Mouse (Mus musculus): ENCODE results near the gene Sgca. TPM values are rescaled to one million over a fixed set of nuclear protein-coding genes. Genes with fewer than 3 reads are reported as not detected.

The Sgca gene
- polyA plus RNA-seq, 1 experiment from 2014 or later: 1.2 TPM

DNA sequence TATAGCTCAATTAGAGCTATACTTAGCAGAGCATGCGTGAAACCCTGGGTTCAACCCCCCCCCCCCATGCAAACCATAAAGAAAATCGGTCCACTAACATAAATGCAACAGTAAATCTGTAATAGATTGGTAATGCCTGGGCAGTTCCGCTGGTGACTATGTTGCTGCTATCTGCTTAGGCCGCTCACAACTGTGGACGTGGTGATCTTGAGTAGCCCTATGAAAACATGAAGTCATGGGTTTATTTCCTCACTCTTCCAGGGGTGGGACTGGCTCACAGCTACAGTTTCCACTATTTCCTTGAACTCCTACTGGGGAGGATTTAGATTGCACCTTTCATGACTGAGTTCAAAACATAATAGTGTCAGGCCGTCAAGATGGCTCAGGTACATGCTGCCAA lies 58.4 kb downstream of the Sgca start:
- H3K27me3 ChIP-seq: no peaks in the 10 kb centered on the region
- H3K9me3 ChIP-seq (replicated peaks): no peaks in the 10 kb centered on the region
- WGBS: 64% methylated on average over 6 of the region's 6 CpGs
- no peak overlapping the region for H3K9ac ChIP-seq
- H3K27ac ChIP-seq: no peak overlapping the region
- H3K4me1 ChIP-seq: peaks cover 23% of the 10 kb centered on the region
- H3K4me3 ChIP-seq (replicated peaks): no peak overlapping the region
- ATAC-seq (replicated peaks; ENCODE audit: low FRiP score): no peak
- no peak overlapping the region for H3K4me2 ChIP-seq
- no peaks in the 10 kb centered on the region for H3K36me3 ChIP-seq

GRCm38 (mm10) chr11:94916477-94916876 lies 59.6 kb downstream of the Sgca start:
- Histone ChIP-seq H3K27ac (no peak overlapping the region), H3K9me3 (replicated peaks) (no peaks in the 10 kb centered on the region), H3K4me3 (replicated peaks) (no peak overlapping the region), H3K36me3 (no peaks in the 10 kb centered on the region), H3K9ac (0 out of 2 replicates have a peak overlapping the region, but pooled peaks have one; percentile 11), H3K4me1 (peaks cover 27% of the 10 kb centered on the region), H3K4me2 (no peak overlapping the region), H3K27me3 (no peaks in the 10 kb centered on the region)
- WGBS: 32% methylated on average over 4 of the region's 4 CpGs
- peak; percentile 40; the same call in 1 of the 2 replicates for ATAC-seq (replicated peaks; ENCODE audit: low FRiP score)

DNA sequence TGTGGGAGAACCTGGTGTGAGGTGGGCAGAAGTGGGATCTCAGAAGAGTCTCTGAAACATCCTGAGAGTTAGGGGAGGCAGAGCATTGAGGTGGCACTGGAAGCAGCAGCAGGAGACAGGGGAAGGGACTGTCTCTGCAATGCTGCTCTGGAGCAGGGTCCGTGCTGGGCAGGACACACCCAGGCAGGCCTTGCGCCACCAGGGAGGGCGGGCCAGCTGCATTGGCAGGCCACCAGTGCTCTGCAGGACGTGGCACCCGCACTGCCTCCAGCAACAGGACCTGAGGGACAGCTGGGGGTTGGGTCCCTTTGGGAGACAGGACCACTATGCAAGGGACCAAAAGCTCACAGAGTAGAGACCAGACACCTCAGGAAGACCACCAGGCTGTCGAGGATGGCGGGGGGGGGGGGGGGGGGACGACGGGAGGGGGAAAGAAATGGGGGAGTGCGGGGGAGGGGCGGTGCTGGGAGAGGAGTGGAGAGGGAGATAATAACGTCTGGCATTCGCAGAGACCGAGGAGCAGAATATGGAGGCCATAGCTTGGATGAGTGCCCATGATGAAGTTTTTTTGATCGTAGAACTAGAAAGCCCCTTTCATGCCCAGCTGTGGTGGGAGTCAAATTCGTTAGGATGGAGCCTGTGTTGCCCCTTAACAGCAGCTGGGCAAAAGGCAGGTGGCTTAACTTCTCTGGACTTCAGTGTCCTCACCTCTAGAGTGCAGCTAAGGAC lies 60.3 kb downstream of the Sgca start:
- Histone ChIP-seq H3K4me1 (peaks cover 27% of the 10 kb centered on the region), H3K4me2 (no peak overlapping the region), H3K27ac (no peak overlapping the region), H3K27me3 (no peaks in the 10 kb centered on the region), H3K4me3 (replicated peaks) (no peak overlapping the region), H3K9ac (no peak overlapping the region), H3K36me3 (no peaks in the 10 kb centered on the region), H3K9me3 (replicated peaks) (no peaks in the 10 kb centered on the region)
- 29% methylated on average over 13 of the region's 16 CpGs for WGBS
- no peak for ATAC-seq (replicated peaks; ENCODE audit: low FRiP score)

DNA sequence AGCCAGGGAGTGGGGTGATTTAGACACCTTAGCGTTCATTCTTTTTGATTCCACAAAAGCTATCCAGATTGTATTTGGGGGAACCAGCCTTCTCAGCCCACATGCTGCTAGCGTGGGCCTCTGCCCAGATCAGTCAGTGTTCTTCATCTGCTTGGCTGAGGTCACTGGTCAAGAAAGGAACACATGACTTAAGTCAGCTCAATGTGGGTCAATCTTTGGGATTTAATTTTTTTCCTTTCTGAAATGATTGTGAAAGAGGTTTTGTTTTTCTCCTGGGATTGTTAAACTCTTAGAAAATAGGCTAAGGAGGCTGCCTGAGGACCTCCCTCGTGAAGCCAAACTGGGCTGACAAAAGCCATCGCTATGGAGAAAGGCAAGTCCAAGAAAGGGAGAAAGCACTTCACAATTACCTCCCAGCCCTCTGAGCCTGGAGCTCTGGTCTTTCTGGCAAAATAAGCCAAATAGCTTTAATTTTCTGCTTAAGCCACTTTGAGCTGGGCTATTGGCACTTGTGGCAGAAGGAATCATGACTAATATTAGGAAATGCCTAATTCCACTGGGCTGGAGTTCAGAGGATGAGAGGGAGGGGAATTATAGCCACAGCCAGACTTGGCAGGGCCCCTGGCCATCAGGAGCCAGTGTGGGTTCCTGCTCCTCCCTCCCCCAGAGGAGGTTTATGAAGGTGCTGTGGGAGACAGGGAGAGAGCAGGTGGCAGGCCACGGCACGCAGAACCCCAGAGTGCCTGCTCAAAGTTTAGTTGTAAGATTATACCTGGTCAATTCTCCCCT lies 62.6 kb downstream of the Sgca start:
- Histone ChIP-seq H3K4me1 (peaks cover 24% of the 10 kb centered on the region), H3K4me3 (replicated peaks) (no peak overlapping the region), H3K9ac (no peak overlapping the region), H3K27ac (no peak overlapping the region), H3K36me3 (no peaks in the 10 kb centered on the region), H3K4me2 (no peak overlapping the region), H3K9me3 (replicated peaks) (no peaks in the 10 kb centered on the region), H3K27me3 (no peaks in the 10 kb centered on the region)
- 59% methylated on average over 6 of the region's 6 CpGs for WGBS
- no peak for ATAC-seq (replicated peaks; ENCODE audit: low FRiP score)

Other genes starting within 250 kb of the Sgca start
- gene Cdc34b, start 234.5 kb downstream of the Sgca start, polyA plus RNA-seq (2015; fragmentation: Nextera tagmentation; extraction: Ambion mirVana): 0.41 and 0.47 TPM in 2 replicates
- not detected in 2 replicates for gene Tmem92, start 193.6 kb downstream of the Sgca start, polyA plus RNA-seq (2015; fragmentation: Nextera tagmentation; extraction: Ambion mirVana)
- 1,101 and 1,120 TPM in 2 replicates for gene Col1a1, start 40.1 kb downstream of the Sgca start, polyA plus RNA-seq (2015; fragmentation: Nextera tagmentation; extraction: Ambion mirVana)
- gene Hils1, start 8.7 kb downstream of the Sgca start, polyA plus RNA-seq (2015; fragmentation: Nextera tagmentation; extraction: Ambion mirVana): not detected in 2 replicates
- 10.0 and 10.6 TPM in 2 replicates for gene Ppp1r9b, start 14.7 kb upstream of the Sgca start, polyA plus RNA-seq (2015; fragmentation: Nextera tagmentation; extraction: Ambion mirVana)
- 16.9 and 21.2 TPM in 2 replicates for gene Samd14, start 33.6 kb upstream of the Sgca start, polyA plus RNA-seq (2015; fragmentation: Nextera tagmentation; extraction: Ambion mirVana)
- 49.4 and 56.2 TPM in 2 replicates for gene Pdk2, start 65.0 kb upstream of the Sgca start, polyA plus RNA-seq (2015; fragmentation: Nextera tagmentation; extraction: Ambion mirVana)
- 21.0 and 22.9 TPM in 2 replicates for gene Itga3, start 100.5 kb upstream of the Sgca start, polyA plus RNA-seq (2015; fragmentation: Nextera tagmentation; extraction: Ambion mirVana)
- 0.78 and 2.5 TPM in 2 replicates for gene Dlx3, start 143.8 kb upstream of the Sgca start, polyA plus RNA-seq (2015; fragmentation: Nextera tagmentation; extraction: Ambion mirVana)
- not detected in 2 replicates for gene Dlx4, start 169.9 kb upstream of the Sgca start, polyA plus RNA-seq (2015; fragmentation: Nextera tagmentation; extraction: Ambion mirVana)

Data from kidney, embryonic 15.5 days (tissue).